Mouse (Mus musculus) lung, postnatal 0 days (tissue): ENCODE results near the gene Osbpl7. TPM values are rescaled to one million over a fixed set of nuclear protein-coding genes. Genes with fewer than 3 reads are reported as not detected.

Experiments used
- ATAC-seq: fragments of 200-750 bp; cut with Nextera tagmentation; 2 replicates; pipeline ENCODE4 v1.8.0; 2017; ENCODE audit warnings: moderate library complexity
- DNase-seq: peaks from one replicate; pipeline ENCODE4 v3.0.0-alpha.2; 2016; ENCODE audit warnings: low spot score
- H3K27ac ChIP-seq: fragments of 300-500 bp; sonication (generic); 2 replicates; pipeline ENCODE4 v1.5.1; 2014; ENCODE audit warnings: antibody characterized with exemption, mild to moderate bottlenecking, low read length, mixed read lengths
- H3K27me3 ChIP-seq: fragments of 300-500 bp; sonication (generic); replicated peaks from 2 replicates; pipeline ENCODE4 v1.6.1; 2014; ENCODE audit warnings: low read length, mixed read lengths; ENCODE audit not compliant: insufficient read depth
- H3K36me3 ChIP-seq: fragments of 300-500 bp; sonication (generic); 2 replicates; pipeline ENCODE4 v1.6.1; 2014; ENCODE audit warnings: low read length, mixed read lengths; ENCODE audit not compliant: insufficient read depth
- H3K4me1 ChIP-seq: fragments of 300-500 bp; sonication (generic); 2 replicates; pipeline ENCODE4 v1.6.1; 2014; ENCODE audit warnings: antibody characterized with exemption, low read depth, low read length, mixed read lengths; ENCODE audit not compliant: insufficient read depth
- H3K4me2 ChIP-seq: fragments of 300-500 bp; sonication (generic); replicated peaks from 2 replicates; pipeline ENCODE4 v1.6.1; 2014; ENCODE audit warnings: low read depth, mild to moderate bottlenecking, low read length, moderate library complexity, mixed read lengths
- H3K4me3 ChIP-seq: fragments of 300-500 bp; sonication (generic); 2 replicates; pipeline ENCODE4 v1.5.1; 2014; ENCODE audit warnings: low read depth, low read length
- H3K9ac ChIP-seq: fragments of 300-500 bp; sonication (generic); replicated peaks from 2 replicates; pipeline ENCODE4 v1.6.1; 2014; ENCODE audit warnings: low read depth, mild to moderate bottlenecking
- H3K9me3 ChIP-seq: fragments of 300-500 bp; sonication (generic); 2 replicates; pipeline ENCODE4 v1.6.1; 2016; ENCODE audit warnings: low read length, mixed read lengths
- CTCF ChIP-seq: IDR thresholded peaks from 2 replicates; pipeline ENCODE4 v1.5.1; 2016; ENCODE audit warnings: antibody characterized with exemption, mild to moderate bottlenecking
- EP300 ChIP-seq: IDR thresholded peaks from 2 replicates; pipeline ENCODE4 v1.6.1; 2016; ENCODE audit warnings: antibody characterized with exemption, mild to moderate bottlenecking, control low read depth
- WGBS: fragments of 180-500 bp; shearing (Covaris S2); extraction: QIAGEN DNeasy Blood & Tissue Kit; methylation state at CpG from one replicate; pipeline ENCODE4 v1.1.7; 2014; 5-methylcytosine and 5-hydroxymethylcytosine counted together
- polyA plus RNA-seq: library from polyadenylated mRNA; unstranded; fragments of >200 nt; fragmentation: Nextera tagmentation; extraction: Ambion mirVana; gene quantifications from 2 replicates; pipeline ENCODE4 v1.2.1, GENCODE M21; 2015

Gene Osbpl7
- polyA plus RNA-seq, 1 experiment from 2014 or later = 11.9 TPM

- H3K36me3 ChIP-seq = no peaks in the 10 kb centered on the region
- H3K27me3 ChIP-seq = no peaks in the 10 kb centered on the region
- no peak for DNase-seq
- TF ChIP-seq CTCF (peak; percentile 49), EP300 (no peak)
- 84% methylated on average over 7 of the region's 7 CpGs for WGBS
- ATAC-seq = no peak
- H3K4me2 ChIP-seq = no peak overlapping the region
- H3K27ac ChIP-seq = no peak overlapping the region
- H3K9me3 ChIP-seq = no peaks in the 10 kb centered on the region
- H3K4me3 ChIP-seq = no peak overlapping the region
- no peaks in the 10 kb centered on the region for H3K4me1 ChIP-seq
- H3K9ac ChIP-seq = no peak overlapping the region
Observed at GRCm38 (mm10) chr11:97045861-97046260, 4.6 kb upstream of the Osbpl7 start.

- TF ChIP-seq CTCF (no peak), EP300 (0 out of 2 replicates have a peak, but pooled peaks have one; percentile 48)
- H3K36me3 ChIP-seq = no peaks in the 10 kb centered on the region
- no peak overlapping the region for H3K27ac ChIP-seq
- peaks cover 10% of the 10 kb centered on the region; the same call in 1 of the 2 replicates for H3K4me1 ChIP-seq
- H3K4me2 ChIP-seq = no peak overlapping the region
- 67% methylated on average over 8 of the region's 8 CpGs for WGBS
- ATAC-seq (no peak), DNase-seq (no peak)
- no peaks in the 10 kb centered on the region for H3K27me3 ChIP-seq
- H3K4me3 ChIP-seq = no peak overlapping the region
- no peak overlapping the region for H3K9ac ChIP-seq
- no peaks in the 10 kb centered on the region for H3K9me3 ChIP-seq
Observed at GRCm38 (mm10) chr11:97048090-97048650, 2.3 kb upstream of the Osbpl7 start.

- Histone ChIP-seq H3K9me3 (no peaks in the 10 kb centered on the region), H3K9ac (no peak overlapping the region), H3K4me2 (no peak overlapping the region), H3K4me3 (no peak overlapping the region), H3K4me1 (peaks cover 10% of the 10 kb centered on the region; the same call in 1 of the 2 replicates), H3K27ac (no peak overlapping the region; the same call in 1 of the 2 replicates), H3K36me3 (peaks cover 9% of the 10 kb centered on the region; the same call in 1 of the 2 replicates), H3K27me3 (no peaks in the 10 kb centered on the region)
- DNase-seq (no peak), ATAC-seq (no peak)
- WGBS = 69% methylated on average over 6 of the region's 6 CpGs
- TF ChIP-seq CTCF (no peak), EP300 (no peak)
Observed at GRCm38 (mm10) chr11:97049492-97050085, 839 bp upstream of the Osbpl7 start.

GRCm38 (mm10) chr11:97050944-97051586 lies 637 bp downstream of the Osbpl7 start:
- ATAC-seq (no peak), DNase-seq (no peak)
- no peak for TF ChIP-seq EP300
- no peak for TF ChIP-seq CTCF
- Histone ChIP-seq H3K9me3 (no peaks in the 10 kb centered on the region), H3K9ac (peak overlapping the region; percentile 60), H3K4me1 (peaks cover 10% of the 10 kb centered on the region; the same call in 1 of the 2 replicates), H3K4me2 (peak overlapping the region; percentile 83), H3K27me3 (no peaks in the 10 kb centered on the region), H3K36me3 (peaks cover 22% of the 10 kb centered on the region; the same call in 1 of the 2 replicates), H3K27ac (peak overlapping the region; percentile 34), H3K4me3 (peak overlapping the region; percentile 48)
- 14% methylated on average over 13 of the region's 13 CpGs for WGBS

- no peak overlapping the region for H3K9ac ChIP-seq
Observed at GRCm38 (mm10) chr11:97052219-97052646, 1.8 kb downstream of the Osbpl7 start.

GRCm38 (mm10) chr11:97063274-97063920 lies 13.0 kb downstream of the Osbpl7 start:
- ATAC-seq (no peak), DNase-seq (no peak)
- no peak overlapping the region for H3K27ac ChIP-seq

More at GRCm38 (mm10) chr11:97052219-97052646, 1.8 kb downstream of the Osbpl7 start:
- H3K27me3 ChIP-seq = no peaks in the 10 kb centered on the region
- ATAC-seq = peak; percentile 87
- 20% methylated on average over 10 of the region's 11 CpGs for WGBS
- DNase-seq = peak; percentile 90
- H3K36me3 ChIP-seq = peaks cover 27% of the 10 kb centered on the region; the same call in 1 of the 2 replicates
- H3K4me3 ChIP-seq = peak overlapping the region; percentile 48; the same call in 1 of the 2 replicates
- no peaks in the 10 kb centered on the region for H3K9me3 ChIP-seq
- no peak for TF ChIP-seq CTCF
- TF ChIP-seq EP300 = no peak
- H3K4me1 ChIP-seq = peaks cover 10% of the 10 kb centered on the region; the same call in 1 of the 2 replicates
- peak overlapping the region; percentile 83 for H3K4me2 ChIP-seq
- H3K27ac ChIP-seq = peak overlapping the region; percentile 34

More at GRCm38 (mm10) chr11:97063274-97063920, 13.0 kb downstream of the Osbpl7 start:
- Histone ChIP-seq H3K9ac (no peak overlapping the region), H3K27me3 (no peaks in the 10 kb centered on the region), H3K4me1 (no peaks in the 10 kb centered on the region), H3K4me2 (no peak overlapping the region), H3K9me3 (no peaks in the 10 kb centered on the region), H3K4me3 (no peak overlapping the region), H3K36me3 (peaks cover 16% of the 10 kb centered on the region)
- TF ChIP-seq CTCF (no peak), EP300 (no peak)
- 62% methylated on average over 9 of the region's 9 CpGs for WGBS
